Mouse (Mus musculus): ENCODE measurements at regions not wholly inside any gene's neighbourhood (a gene's known extent, or its start where the extent isn't known, plus 50 kb on each side); places are given as distances from the start of the nearest gene placed in this dataset.

- DNase-seq (ENCODE audit: low read depth, low spot score), result no peak
- H3K4me3 ChIP-seq (ENCODE audit: insufficient read depth in 1 of 2, low read depth in 1 of 2, low read length in 2 of 2, poor library complexity in 1 of 2, severe bottlenecking in 1 of 2), result no peak overlapping the region
- no peak for TF ChIP-seq HCFC1 (IDR thresholded peaks at IDR 0.05; ENCODE audit: borderline replicate concordance, insufficient read depth, low read length)
- TF ChIP-seq MAFK (IDR thresholded peaks at IDR 0.05; ENCODE audit: insufficient read depth, low read depth, low read length), result no peak
- no peak for TF ChIP-seq ZNF384 (IDR thresholded peaks at IDR 0.05; ENCODE audit: low read depth, low read length)
- TF ChIP-seq CHD2 (IDR thresholded peaks at IDR 0.05; ENCODE audit: low read depth, low read length), result no peak
- no peak for TF ChIP-seq ZC3H11A (IDR thresholded peaks at IDR 0.05; ENCODE audit: borderline replicate concordance, low read depth, low read length)
- in situ Hi-C loops (cut with MboI; ENCODE audit: low sequenced_read_pairs in 2 of 2, unreplicated experiment in 2 of 2), result no loop called here
- H3K9me3 ChIP-seq (ENCODE audit: control insufficient read depth, insufficient read depth, low read depth, low read length), result no peaks in the 10 kb centered on the region
- no peaks in the 10 kb centered on the region for H3K4me1 ChIP-seq (ENCODE audit: control insufficient read depth in 2 of 2, insufficient read depth in 2 of 2, low read length in 2 of 2, poor library complexity in 1 of 2)
- H3K36me3 ChIP-seq (ENCODE audit: control insufficient read depth, insufficient read depth, low read length, poor library complexity, severe bottlenecking), result no peaks in the 10 kb centered on the region
- H3K9ac ChIP-seq (ENCODE audit: insufficient read depth, low read depth, low read length, poor library complexity, severe bottlenecking), result no peak overlapping the region
- no peak overlapping the region for H3K27ac ChIP-seq (ENCODE audit: insufficient read depth, low read depth, low read length, poor library complexity, severe bottlenecking)
Measured at GRCm38 (mm10) chr5:85753109-85753508, 312.3 kb downstream of the Cenpc1 start.

- H3K9ac ChIP-seq (ENCODE audit: insufficient read depth, low read depth, low read length, poor library complexity, severe bottlenecking), result no peak overlapping the region
- no peaks in the 10 kb centered on the region for H3K4me1 ChIP-seq (ENCODE audit: control insufficient read depth in 2 of 2, insufficient read depth in 2 of 2, low read length in 2 of 2, poor library complexity in 1 of 2)
- H3K27ac ChIP-seq (ENCODE audit: insufficient read depth, low read depth, low read length, poor library complexity, severe bottlenecking), result no peak overlapping the region
- H3K9me3 ChIP-seq (ENCODE audit: control insufficient read depth, insufficient read depth, low read depth, low read length), result no peaks in the 10 kb centered on the region
- no peak for TF ChIP-seq ZC3H11A (IDR thresholded peaks at IDR 0.05; ENCODE audit: borderline replicate concordance, low read depth, low read length)
- TF ChIP-seq HCFC1 (IDR thresholded peaks at IDR 0.05; ENCODE audit: borderline replicate concordance, insufficient read depth, low read length), result no peak
- no peak for TF ChIP-seq CHD2 (IDR thresholded peaks at IDR 0.05; ENCODE audit: low read depth, low read length)
- TF ChIP-seq MAFK (IDR thresholded peaks at IDR 0.05; ENCODE audit: insufficient read depth, low read depth, low read length), result no peak
- TF ChIP-seq ZNF384 (IDR thresholded peaks at IDR 0.05; ENCODE audit: low read depth, low read length), result no peak
- H3K4me3 ChIP-seq (ENCODE audit: insufficient read depth in 1 of 2, low read depth in 1 of 2, low read length in 2 of 2, poor library complexity in 1 of 2, severe bottlenecking in 1 of 2), result no peak overlapping the region
- DNase-seq (ENCODE audit: low read depth, low spot score), result no peak
- H3K36me3 ChIP-seq (ENCODE audit: control insufficient read depth, insufficient read depth, low read length, poor library complexity, severe bottlenecking), result no peaks in the 10 kb centered on the region
- in situ Hi-C loops (cut with MboI; ENCODE audit: low sequenced_read_pairs in 2 of 2, unreplicated experiment in 2 of 2), result no loop called here
Measured at GRCm38 (mm10) chr5:85751649-85752048, 313.7 kb downstream of the Cenpc1 start.

GRCm38 (mm10) chr5:85750893-85751292 lies 314.5 kb downstream of the Cenpc1 start:
- in situ Hi-C loops (cut with MboI; ENCODE audit: low sequenced_read_pairs in 2 of 2, unreplicated experiment in 2 of 2), result no loop called here
- Histone ChIP-seq H3K9ac (ENCODE audit: insufficient read depth, low read depth, low read length, poor library complexity, severe bottlenecking) (no peak overlapping the region), H3K27ac (ENCODE audit: insufficient read depth, low read depth, low read length, poor library complexity, severe bottlenecking) (no peak overlapping the region), H3K36me3 (ENCODE audit: control insufficient read depth, insufficient read depth, low read length, poor library complexity, severe bottlenecking) (no peaks in the 10 kb centered on the region), H3K4me3 (ENCODE audit: insufficient read depth in 1 of 2, low read depth in 1 of 2, low read length in 2 of 2, poor library complexity in 1 of 2, severe bottlenecking in 1 of 2) (no peak overlapping the region), H3K9me3 (ENCODE audit: control insufficient read depth, insufficient read depth, low read depth, low read length) (no peaks in the 10 kb centered on the region), H3K4me1 (ENCODE audit: control insufficient read depth in 2 of 2, insufficient read depth in 2 of 2, low read length in 2 of 2, poor library complexity in 1 of 2) (no peaks in the 10 kb centered on the region)
- no peak for DNase-seq (ENCODE audit: low read depth, low spot score)
- TF ChIP-seq HCFC1 (IDR thresholded peaks at IDR 0.05; ENCODE audit: borderline replicate concordance, insufficient read depth, low read length) (no peak), ZC3H11A (IDR thresholded peaks at IDR 0.05; ENCODE audit: borderline replicate concordance, low read depth, low read length) (no peak), ZNF384 (IDR thresholded peaks at IDR 0.05; ENCODE audit: low read depth, low read length) (no peak), MAFK (IDR thresholded peaks at IDR 0.05; ENCODE audit: insufficient read depth, low read depth, low read length) (no peak), CHD2 (IDR thresholded peaks at IDR 0.05; ENCODE audit: low read depth, low read length) (no peak)

GRCm38 (mm10) chr5:85729613-85730012 lies 335.8 kb downstream of the Cenpc1 start:
- in situ Hi-C loops (cut with MboI; ENCODE audit: low sequenced_read_pairs in 2 of 2, unreplicated experiment in 2 of 2), result no loop called here
- no peaks in the 10 kb centered on the region for H3K4me1 ChIP-seq (ENCODE audit: control insufficient read depth in 2 of 2, insufficient read depth in 2 of 2, low read length in 2 of 2, poor library complexity in 1 of 2)
- no peaks in the 10 kb centered on the region for H3K36me3 ChIP-seq (ENCODE audit: control insufficient read depth, insufficient read depth, low read length, poor library complexity, severe bottlenecking)
- TF ChIP-seq ZNF384 (IDR thresholded peaks at IDR 0.05; ENCODE audit: low read depth, low read length) (no peak), ZC3H11A (IDR thresholded peaks at IDR 0.05; ENCODE audit: borderline replicate concordance, low read depth, low read length) (no peak), HCFC1 (IDR thresholded peaks at IDR 0.05; ENCODE audit: borderline replicate concordance, insufficient read depth, low read length) (no peak), MAFK (IDR thresholded peaks at IDR 0.05; ENCODE audit: insufficient read depth, low read depth, low read length) (no peak), CHD2 (IDR thresholded peaks at IDR 0.05; ENCODE audit: low read depth, low read length) (no peak)
- no peak for DNase-seq (ENCODE audit: low read depth, low spot score)
- no peaks in the 10 kb centered on the region for H3K9me3 ChIP-seq (ENCODE audit: control insufficient read depth, insufficient read depth, low read depth, low read length)
- no peak overlapping the region for H3K27ac ChIP-seq (ENCODE audit: insufficient read depth, low read depth, low read length, poor library complexity, severe bottlenecking)
- H3K4me3 ChIP-seq (ENCODE audit: insufficient read depth in 1 of 2, low read depth in 1 of 2, low read length in 2 of 2, poor library complexity in 1 of 2, severe bottlenecking in 1 of 2), result no peak overlapping the region
- no peak overlapping the region for H3K9ac ChIP-seq (ENCODE audit: insufficient read depth, low read depth, low read length, poor library complexity, severe bottlenecking)

- TF ChIP-seq ZC3H11A (IDR thresholded peaks at IDR 0.05; ENCODE audit: borderline replicate concordance, low read depth, low read length) (no peak), ZNF384 (IDR thresholded peaks at IDR 0.05; ENCODE audit: low read depth, low read length) (no peak), CHD2 (IDR thresholded peaks at IDR 0.05; ENCODE audit: low read depth, low read length) (no peak), MAFK (IDR thresholded peaks at IDR 0.05; ENCODE audit: insufficient read depth, low read depth, low read length) (no peak)
- DNase-seq (ENCODE audit: low read depth, low spot score), result no peak
- Histone ChIP-seq H3K36me3 (ENCODE audit: control insufficient read depth, insufficient read depth, low read length, poor library complexity, severe bottlenecking) (no peaks in the 10 kb centered on the region), H3K27ac (ENCODE audit: insufficient read depth, low read depth, low read length, poor library complexity, severe bottlenecking) (no peak overlapping the region), H3K4me3 (ENCODE audit: insufficient read depth in 1 of 2, low read depth in 1 of 2, low read length in 2 of 2, poor library complexity in 1 of 2, severe bottlenecking in 1 of 2) (no peak overlapping the region), H3K9ac (ENCODE audit: insufficient read depth, low read depth, low read length, poor library complexity, severe bottlenecking) (no peak overlapping the region), H3K4me1 (ENCODE audit: control insufficient read depth in 2 of 2, insufficient read depth in 2 of 2, low read length in 2 of 2, poor library complexity in 1 of 2) (no peaks in the 10 kb centered on the region), H3K9me3 (ENCODE audit: control insufficient read depth, insufficient read depth, low read depth, low read length) (no peaks in the 10 kb centered on the region)
- in situ Hi-C loops (cut with MboI; ENCODE audit: low sequenced_read_pairs in 2 of 2, unreplicated experiment in 2 of 2), result no loop called here
Measured at GRCm38 (mm10) chr5:85707345-85707744, 358.0 kb downstream of the Cenpc1 start.
